Mouse (Mus musculus) bone marrow macrophage, adult 2 months (primary cell): ENCODE data around the gene Oas2.

Experiments
- CTCF ChIP-seq: IDR thresholded peaks from 2 replicates; pipeline ENCODE4 v1.5.1; 2012; ENCODE audit warnings: low read depth, mild to moderate bottlenecking, low read length, moderate library complexity
- POLR2A ChIP-seq: IDR thresholded peaks from 2 replicates; pipeline ENCODE4 v1.6.1; 2012; ENCODE audit warnings: mild to moderate bottlenecking, low read depth, low read length, borderline replicate concordance

- TF ChIP-seq CTCF (no peak), POLR2A (no peak)
Measured at GRCm38 (mm10) chr5:120775287-120775985, 25.8 kb upstream of the Oas2 start.
